Mouse (Mus musculus) retina, adult 2 months (tissue): ENCODE data around the gene Caprin1.

Experiments used
- DNase-seq: peaks from one replicate; pipeline ENCODE4 v3.0.0-alpha.2; 2012; ENCODE audit warnings: low read depth, low spot score

Caprin1 gene

DNA sequence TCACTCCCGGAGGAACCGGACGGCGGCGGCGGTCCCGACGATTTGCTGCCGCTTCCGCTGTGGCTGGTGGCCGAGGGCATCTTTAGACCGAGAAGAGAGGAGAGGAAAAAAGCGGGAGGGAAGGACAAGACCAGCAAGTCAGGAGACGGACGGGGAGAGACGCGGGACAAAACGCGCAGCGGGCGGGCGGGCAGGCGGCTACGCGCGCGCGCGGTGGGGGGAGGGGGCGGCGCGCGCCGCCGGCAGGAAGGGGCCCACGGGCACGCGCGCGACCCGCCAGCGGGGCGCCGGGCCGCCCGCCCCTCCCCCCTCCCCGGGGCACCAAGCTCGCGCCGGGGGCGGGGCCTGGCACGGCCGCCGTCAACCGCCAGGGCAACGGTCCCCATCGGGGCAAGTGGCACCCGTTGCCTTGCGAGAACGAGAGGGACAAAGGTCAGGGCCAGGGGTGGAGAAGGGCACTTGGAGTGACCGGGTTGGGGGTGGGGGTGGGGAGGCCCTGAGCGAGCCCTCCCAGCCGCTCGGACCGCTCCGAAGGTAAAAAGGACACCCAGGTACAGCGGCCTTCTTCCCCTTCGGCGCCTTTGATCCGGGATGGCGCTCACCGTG is 485 bp downstream of the Caprin1 start:
- peak; percentile 54 for DNase-seq

DNA sequence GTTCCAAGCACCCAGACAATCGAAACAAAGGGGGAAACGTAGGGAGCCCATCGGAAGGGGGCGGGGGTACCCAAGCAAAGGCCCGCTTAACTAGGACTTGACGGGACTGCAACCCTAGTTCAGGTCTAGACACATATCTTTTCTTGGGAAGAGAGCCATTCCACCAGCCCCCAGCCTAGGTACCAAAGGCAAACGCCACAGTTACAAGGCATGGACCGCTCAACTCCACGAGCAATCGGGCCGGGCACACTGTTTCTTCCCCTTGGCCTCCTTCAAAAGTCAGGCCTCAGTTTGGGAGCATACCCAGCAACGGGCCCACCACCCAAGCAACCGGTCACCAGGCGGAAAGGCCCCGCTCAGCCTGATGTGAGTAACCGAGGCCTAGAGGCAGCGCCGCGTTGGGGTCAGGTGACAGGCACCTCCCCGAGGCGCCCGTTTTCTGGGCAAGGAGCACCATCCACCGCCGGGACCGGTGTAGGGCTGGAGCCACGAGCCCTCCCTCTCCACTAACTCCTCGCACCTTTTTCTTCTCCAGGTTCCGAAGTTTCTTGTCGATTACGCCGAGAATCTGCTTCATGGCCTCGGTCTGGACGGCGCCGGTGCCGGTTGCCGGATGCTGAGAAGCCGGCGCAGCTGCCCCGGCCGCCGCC is 1.1 kb downstream of the Caprin1 start:
- DNase-seq = no peak

DNA sequence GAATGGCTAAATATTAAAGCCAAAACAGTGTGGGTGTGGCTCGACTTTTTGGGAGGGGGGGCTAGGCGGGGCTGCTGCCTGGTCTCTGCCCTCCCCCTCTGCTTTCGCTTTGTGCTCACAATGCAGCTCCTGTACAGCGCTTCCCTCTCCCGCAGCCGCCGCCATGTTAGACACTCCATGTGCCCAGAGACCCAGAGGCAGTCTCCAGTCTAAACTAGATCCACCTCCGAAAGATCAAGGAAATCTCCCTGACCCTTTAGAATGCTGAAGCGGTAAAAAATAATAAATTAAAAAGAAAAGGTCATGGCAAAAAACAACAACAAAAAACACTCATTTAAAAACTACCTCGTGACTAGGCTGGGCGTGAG is 1.6 kb downstream of the Caprin1 start:
- no peak for DNase-seq

DNA sequence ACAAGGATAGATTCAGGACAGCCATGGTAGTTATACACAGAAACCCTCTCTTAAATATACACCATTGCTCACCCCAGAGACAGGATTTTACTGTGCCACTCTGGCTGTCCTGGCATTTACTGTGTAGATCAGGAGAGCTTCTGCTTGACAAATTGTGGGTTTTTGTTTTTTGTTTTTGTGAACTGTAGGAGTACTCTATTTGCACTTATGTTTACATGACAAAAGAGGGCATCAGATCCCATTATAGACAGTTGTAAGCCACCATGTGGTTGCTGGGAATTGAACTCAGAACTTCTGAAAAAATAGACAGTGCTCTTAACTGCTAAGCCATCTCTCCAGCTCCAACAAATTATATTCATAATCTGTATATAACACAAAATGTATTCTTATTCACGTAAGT is 5.4 kb downstream of the Caprin1 start:
- no peak for DNase-seq

DNA sequence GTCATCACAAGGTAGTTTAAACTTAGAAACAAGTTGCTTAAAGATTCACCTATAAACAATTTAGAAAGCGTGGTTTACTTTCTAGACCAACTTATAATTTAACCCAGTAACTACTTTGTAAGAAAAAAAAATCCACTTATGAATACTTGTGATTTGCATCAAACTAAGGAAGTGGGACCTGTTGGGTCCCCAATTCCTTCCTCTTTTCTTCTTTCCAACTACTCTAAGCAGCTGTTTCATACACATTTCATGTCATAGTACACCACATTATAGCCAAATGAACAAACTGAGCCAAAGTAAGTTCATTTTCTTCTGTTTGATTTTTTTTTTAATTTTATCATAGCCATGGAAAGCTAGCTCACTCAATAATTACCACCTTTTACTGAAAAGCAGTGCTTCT is 11.7 kb downstream of the Caprin1 start:
- DNase-seq = no peak

DNA sequence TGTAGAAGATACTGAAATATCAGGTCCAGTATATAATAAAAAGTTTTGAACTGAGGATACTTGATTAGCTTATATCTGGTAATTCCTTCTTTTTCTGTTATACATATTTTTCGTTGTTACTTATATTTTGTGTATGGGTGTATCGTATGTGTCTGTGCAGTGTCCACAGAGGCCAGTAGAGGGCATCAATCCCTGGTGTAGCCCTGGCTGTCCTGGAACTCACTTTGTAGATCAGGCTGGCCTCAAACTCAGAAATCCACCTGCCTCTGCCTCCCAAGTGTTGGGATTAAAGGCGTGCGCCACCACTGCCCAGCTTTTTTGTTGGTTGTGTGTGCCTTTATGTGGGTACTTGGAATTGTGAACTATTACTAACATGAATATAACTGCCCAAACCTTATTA is 12.8 kb downstream of the Caprin1 start:
- DNase-seq = no peak

DNA sequence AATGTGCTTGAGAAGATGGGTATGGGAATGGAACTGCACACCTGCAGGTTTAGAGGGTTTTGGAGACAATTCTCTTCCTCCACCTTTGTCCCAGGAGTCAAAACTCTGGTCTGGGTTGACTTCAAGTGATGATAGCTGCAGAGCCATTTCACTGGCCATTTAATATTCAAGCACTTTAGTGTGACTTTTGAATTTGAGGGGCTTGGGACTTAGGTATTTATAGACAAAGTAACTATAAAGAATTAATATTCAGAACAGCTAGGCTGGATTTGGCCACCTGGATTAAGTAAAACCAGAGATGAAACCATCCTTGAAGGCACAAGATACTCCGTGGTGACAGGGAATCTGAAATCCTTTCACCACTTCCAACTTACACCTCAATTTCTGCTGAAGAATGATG is 35.0 kb downstream of the Caprin1 start:
- DNase-seq = no peak

DNA sequence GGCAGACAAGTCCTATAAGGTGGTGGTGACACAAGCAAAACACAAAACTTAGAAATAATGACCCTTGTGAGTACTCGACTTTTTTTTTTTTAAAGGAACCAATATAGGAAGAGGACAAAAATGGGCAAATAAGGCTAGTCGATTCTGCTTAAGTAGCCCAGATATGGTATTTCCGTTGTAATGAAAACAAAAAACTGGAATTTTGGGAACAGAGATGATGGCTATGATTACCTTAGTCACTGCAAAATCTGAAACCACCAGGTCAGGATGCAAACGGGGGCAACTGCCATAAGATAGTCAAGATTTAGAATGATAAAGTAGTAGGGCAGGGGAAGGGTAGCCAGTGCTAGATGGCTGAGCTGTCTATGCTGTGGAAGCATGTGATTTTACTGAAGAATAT is 35.5 kb downstream of the Caprin1 start:
- no peak for DNase-seq

DNA sequence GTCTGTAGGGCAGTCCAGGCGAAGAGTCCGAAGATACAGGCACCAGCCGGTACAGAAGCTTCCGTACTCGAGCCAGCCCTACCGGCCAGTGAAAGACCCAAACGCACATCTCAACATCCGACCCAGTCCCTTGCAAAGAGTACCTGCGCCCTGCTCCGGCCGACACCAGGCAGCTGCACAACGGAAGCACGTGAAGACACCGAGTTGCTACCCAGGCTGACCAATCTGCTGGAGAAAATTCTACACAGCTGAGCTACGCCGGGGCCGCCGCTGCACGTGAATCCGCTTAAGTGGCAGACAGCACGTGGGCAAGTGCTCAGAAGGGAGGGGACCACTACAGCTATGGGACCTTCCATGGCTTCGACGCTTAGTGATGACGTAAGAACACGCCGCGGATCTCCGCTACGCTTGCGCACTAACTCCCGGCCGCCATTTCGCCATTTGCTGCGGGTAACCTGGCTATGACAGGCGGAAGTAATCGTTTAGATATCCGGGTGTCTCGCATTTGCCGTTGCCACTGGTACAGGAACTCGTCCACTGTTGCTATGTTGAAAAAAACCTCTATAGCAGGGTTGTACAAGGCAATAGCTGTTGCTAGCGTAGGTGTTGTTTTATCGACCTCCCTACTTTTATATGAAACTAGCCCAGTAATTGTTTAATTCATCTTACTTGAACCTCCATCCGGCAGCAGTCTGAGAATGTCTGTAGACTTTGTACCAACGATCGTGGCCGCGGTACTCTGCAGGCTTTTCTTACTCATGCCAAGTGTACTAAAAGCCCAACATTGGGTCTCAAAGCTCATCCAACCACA is 36.3 kb downstream of the Caprin1 start, which contains the start of gene Nat10:
TSS of gene Nat10 (minus strand) at position 365 of the 811 bp plus-strand sequence.
- peak; percentile 98 for DNase-seq

DNA sequence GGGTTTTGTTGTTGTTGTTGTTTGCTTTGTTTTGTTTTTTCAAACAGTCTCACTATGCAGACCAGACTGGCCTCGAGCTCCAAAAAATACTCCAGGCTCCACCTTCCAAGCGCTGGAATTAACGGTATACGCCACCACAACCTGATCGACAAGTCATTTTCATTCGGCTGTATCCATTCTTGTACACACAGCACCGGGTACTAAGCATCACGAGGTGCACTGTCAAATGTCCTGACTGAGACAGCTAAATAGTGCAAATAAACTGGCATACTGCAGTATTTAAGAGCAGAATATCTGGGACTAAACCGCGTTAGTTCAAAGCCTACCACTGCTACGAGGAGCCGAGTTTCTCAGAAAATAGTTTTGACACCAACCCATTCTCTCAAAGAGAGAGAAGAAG is 37.0 kb downstream of the Caprin1 start:
- no peak for DNase-seq

DNA sequence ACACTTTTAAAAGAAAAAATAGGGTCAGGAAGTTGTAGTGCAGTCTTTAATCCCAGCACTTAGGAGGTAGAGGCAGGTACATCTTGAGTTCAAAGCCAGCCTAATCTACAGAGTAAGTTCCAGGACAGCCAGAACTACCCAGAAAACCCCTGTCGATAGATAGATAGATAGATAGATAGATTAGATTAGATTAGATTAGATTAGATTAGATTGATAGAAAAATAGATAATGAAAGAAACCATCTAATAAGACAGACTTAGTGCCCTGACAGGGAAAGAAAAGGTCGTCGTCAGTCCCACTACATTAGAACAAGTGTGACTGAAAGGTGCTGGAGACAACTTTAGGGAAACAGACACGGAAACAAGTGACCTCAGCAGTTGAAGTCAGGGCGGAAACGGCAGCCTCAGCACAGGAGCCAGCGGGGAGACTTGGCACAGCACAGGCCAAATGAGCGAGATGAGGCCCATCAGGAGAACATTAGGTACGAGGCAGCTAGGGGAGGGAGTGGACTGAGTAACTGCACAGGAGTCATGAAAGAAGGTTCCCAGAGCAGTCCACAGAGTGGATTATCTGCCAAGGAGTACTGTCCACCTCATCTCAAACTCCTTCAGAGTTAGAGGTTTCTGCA is 41.9 kb downstream of the Caprin1 start:
- no peak for DNase-seq

DNA sequence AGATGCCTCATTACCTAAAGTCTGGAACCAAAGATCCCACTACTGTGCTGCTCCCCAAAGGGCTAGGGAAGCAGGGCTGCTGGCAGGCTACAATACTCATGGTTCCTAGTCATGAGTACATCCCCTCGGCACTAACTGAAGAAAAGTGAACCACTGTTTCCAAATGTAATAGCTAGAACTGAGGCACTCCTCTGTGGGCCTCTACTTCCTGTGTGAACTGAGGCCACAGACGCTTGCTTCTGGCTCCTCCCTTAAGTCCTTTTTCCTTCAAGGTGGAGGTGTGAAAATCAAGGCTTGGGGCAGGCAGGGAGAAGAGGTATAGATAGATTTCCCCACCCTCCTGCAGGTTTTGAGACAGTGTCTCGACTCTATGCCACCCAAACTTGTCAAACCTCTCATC is 42.8 kb downstream of the Caprin1 start:
- DNase-seq = no peak

DNA sequence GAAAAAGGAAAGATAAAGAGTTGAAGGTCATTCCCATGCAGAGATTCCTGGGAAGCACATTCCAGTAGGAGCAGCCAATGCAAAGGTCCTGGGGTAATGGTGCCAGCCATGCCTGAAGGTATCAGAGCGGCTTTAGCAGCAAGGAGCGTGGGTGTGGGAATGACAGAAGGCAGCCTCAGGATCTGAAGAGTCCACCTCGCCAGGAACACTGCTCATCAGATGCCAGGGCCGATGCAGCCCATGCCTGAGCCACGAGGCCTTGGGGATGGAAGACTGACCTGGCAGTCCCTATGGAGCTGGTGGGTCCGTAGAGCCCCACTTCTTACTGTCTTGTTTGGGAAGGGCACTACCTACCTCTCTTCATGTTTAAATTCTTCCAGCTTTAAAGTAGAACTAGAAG is 45.7 kb downstream of the Caprin1 start:
- DNase-seq = no peak

DNA sequence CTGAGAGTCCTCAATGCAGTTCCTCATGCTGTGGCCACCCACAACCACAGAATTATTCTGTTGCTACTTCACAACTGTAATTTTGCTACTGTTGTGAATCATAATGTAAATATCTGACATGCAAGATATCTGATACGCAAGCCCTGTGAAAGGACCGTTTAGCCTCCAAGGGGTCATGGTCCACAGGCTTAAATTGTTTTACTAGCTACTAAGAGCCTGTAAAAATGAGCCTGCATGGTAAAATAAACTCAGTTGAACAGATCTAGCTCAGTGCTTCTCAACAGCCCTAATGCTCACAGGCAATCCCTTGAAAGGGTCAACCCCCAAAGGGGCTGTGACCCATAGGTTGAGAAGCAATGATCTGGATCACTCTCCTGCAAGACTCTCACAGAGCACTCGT is 48.4 kb downstream of the Caprin1 start:
- DNase-seq = no peak

DNA sequence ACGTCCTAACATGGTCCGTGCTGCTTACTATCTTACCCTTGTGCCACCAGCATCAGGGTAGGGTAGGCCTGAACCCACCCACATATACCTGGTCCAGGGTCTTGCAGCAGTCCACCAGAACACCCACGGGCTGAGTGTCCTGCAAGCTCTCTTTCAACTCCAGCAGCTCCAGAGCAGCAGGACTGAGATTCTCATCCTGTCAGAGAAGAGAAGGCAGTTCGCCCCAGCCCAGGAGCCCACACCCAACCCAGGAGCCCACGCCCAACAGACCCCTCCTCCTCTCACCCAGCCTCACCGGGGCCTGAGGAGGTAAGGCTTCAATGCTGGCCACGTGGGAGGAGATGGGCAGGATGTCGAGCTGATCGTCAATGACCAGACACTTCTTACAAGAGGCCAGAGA is 49.6 kb downstream of the Caprin1 start:
- DNase-seq = no peak

DNA sequence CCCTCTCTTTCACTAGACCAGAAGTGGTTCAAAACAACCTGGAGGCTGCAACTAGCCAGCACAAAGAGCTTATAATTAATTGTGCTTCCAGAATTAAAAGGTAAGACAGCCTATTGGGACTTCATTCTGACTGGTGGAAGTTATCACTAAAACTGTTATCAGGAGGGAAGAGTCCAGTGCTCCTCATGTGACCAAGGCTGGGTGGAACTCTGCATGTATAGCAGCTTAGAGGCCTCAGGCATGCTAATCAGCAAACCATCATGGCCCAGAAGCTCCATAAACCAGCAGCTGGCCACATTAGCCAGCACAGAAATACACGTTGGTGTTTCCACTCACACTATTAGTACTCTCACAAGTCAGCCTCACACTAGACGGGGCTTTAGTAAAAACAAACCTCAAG is 50.7 kb downstream of the Caprin1 start:
- DNase-seq = no peak

DNA sequence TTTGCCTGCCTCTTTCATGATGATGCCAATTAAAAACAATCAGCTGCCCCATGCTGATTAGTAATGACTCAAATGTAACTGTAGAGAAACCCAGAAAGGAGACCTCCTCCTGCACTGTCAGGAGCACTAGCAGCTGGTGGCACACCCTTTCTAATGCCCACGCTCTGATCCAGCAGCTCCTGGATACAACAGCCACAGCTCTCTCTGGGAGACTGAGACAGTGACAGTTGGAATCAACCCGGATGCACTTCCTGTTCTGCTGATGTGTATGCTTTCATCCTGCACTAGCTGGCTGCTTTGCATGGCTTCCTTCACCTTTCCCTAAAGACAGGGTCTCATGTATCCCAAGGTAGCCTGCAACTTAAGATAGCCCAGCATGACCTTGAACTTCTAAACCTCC is 51.4 kb downstream of the Caprin1 start:
- DNase-seq = no peak

DNA sequence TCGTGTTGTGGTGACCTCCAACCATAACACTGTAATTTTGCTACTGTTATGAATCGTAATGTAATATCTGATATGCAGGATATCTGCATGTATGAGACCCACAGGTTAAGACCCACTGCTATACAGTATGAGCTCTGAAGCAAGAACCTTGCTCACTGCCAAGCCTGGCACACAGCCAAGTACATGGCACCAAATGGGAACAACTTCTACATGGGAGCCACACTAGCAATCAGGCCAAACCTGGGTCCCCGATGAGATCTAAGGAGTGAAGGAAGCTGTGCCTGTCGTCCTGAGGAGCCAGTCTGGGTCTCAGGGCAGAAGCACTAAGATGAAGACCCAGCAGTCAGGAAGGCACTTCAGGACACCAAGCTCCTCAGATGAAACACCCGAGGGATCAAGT is 52.0 kb downstream of the Caprin1 start:
- DNase-seq = no peak

DNA sequence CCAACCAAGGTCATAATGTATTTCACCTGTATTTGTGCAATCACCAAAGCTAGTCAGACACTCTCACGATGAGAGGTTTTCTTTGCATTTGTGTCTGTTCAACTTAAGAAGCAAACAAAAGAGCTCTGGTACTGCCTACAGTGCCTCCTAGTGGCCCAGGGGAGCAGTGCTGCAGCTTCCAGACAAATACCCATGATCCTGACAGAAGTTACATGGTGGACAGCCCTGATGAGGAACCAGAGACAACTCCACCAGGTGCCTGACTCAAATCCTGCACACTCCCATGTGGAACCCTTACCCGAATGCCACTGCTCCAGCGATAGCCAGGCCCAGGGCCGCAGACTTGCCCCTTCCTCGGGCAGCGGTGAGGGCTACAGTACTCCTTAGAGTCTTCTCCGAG is 53.5 kb downstream of the Caprin1 start:
- DNase-seq = peak; percentile 16

DNA sequence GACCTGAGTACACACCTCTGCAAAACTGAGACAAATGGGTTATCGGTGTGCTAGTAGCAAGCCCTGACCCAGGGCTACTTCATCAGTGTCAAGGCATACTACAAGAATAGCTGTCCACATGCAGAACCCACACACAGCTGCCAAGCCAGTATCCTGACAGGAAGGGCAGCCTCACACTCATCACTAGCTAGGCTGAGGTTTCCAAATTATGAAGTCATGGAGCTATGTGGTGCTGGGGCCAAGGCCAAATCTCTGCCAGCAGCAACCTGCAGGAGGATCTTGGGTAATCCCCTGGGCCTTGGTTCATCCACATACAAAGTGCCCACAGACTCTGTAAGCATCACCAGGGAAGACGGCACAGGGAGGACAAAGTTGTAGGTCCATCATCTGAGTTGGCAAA is 53.9 kb downstream of the Caprin1 start:
- no peak for DNase-seq

DNA sequence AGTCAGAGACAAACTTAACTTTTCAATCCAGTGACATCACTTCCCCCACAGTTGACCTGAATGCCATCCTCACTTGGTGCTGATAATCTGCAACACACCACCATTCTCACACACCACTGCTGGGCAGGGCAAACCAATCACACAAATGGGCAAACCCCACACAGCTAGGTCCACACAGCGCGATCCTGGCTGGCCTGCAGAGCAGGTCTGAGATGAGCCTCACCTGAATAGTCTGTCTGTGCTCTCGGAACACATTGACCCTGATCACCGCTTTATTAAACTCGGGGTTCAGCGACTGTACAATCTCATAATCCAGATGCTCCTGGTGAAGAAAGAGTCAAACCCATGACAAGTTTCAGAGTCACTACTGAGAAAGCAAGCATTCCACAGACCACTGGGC is 54.6 kb downstream of the Caprin1 start:
- no peak for DNase-seq

DNA sequence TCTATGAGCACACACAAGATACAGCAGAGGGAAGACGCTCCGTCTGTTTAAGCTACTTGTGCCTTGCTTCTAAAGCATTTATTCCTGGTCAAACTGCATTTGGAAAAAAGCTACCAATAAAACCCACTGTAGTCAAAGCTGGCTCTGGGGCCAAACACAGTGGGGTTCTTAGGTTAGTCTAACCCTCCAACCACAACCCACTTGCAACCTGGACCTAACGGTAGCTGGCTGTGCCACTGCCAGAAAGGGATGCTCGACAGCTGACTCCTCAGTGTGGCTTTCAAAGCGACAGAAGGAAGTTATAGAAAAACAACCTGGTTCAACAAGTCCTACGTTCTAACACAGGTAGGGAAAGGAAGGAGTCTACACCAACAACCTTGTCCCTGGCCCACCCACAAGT is 66.0 kb downstream of the Caprin1 start:
- no peak for DNase-seq

DNA sequence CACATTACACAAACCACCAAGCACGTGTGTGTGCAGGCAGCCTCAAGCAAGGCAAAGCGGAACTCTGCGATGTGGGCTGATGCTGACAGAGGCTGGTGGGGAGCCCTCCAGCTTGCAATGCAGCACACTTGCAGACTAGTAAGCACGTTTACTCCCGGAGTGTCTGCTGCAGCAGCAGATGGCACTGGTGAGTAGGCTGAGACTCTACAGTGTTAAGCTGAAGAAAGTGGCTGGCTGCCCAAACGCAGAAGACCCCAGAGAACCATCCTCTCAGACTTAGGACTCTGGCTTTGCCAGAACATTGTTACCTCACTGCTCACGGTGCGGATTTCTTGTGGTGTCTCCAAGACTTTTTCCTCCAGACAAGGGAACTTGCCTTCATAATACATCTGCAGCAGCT is 66.5 kb downstream of the Caprin1 start:
- DNase-seq = no peak
